Mouse (Mus musculus) erythroid progenitor cell, adult 5-6 weeks (primary cell): ENCODE results near the gene Ucn3. TPM values are rescaled to one million over a fixed set of nuclear protein-coding genes. Genes with fewer than 3 reads are reported as not detected.
"Not testable (repeated sequence)": the region's sequence is repeated elsewhere in the genome, so short reads cannot be mapped to it uniquely, and the experiment has no call there.

Experiments used
- ATAC-seq: replicated peaks from 2 replicates; pipeline ENCODE4 v1.8.0; 2016; ENCODE audit warnings: moderate number of reproducible peaks, mild to moderate bottlenecking, moderate TSS enrichment, inconsistent platforms; ENCODE audit not compliant: poor library complexity, low FRiP score, severe bottlenecking
- total RNA-seq, 2 experiments: library from RNA; stranded (forward) in 1 of 2; stranded (reverse) in 1 of 2; fragments of 150-400 nt in 1 of 2; fragments of 186-747, 209-891 nt in 1 of 2; gene quantifications; 2 replicates each; pipeline versions ENCODE4 v1.2.3 to v1.2.4; 2015 to 2017; ENCODE audit warnings: low replicate concordance in 2 of 2

Gene Ucn3
- total RNA-seq (2015; ENCODE audit: low replicate concordance) = not detected in 2 replicates
- total RNA-seq (2017; ENCODE audit: low replicate concordance) = not detected in 2 replicates

DNA sequence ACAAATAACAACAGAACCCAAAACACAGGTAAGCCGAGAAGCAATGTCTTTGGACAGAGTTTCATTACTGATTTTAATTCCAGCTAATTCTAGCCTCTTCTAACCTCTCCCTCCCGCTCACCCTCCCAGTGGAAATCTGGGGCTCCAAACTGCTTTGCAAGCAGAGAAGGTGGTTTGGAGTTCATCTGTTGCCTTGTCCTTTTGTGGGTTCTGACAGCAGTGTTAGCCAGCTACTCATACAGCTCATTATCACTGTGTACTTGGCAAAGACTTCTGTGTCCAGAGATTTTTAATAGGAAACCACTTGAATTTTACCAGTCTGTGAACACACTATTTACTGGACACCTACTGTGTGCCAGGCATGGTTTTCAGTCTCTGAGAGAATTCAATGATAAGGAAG, at the start of gene Ucn3:
TSS of gene Ucn3 (minus strand) at position 101 of the 400 bp plus-strand sequence.
- no peak for ATAC-seq

DNA sequence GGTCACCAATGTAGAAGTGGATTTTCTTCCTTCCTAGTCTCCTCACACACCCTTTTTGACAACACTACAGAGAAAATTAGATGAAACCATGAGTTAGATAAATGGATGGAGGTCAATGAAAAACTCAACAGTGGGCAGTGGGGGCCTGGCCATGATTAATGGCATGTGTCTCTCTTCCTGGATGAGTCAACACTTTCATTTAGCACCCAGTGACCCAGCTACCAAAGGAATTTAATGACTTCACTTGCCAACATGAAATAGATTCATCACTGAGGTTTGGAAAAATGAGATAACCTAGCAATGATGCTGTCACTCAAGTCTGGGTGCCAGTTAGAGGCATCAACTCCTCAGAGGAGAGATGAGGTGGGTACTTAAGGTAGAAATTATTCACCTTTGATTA, 46.9 kb upstream of the Ucn3 start:
- no peak for ATAC-seq

DNA sequence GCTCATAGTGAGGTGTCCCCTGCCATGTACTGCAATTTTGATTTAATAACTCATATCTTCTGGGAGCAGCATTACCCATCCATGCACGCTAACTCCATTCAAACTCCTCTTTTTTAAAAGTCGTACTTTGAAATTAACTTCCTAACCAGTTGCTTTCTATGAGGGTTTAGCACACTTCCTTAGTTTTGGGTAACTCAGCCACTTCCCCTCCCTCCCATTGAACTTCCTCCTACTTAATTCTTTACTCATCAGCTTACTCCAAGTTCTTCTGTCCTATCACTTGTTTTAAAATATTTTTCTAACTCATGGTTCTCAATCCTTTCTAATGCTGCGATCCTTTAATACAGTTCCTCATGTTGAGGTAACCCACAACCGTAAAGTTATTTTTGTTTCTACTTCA, 23.7 kb upstream of the Ucn3 start:
- ATAC-seq = no peak

DNA sequence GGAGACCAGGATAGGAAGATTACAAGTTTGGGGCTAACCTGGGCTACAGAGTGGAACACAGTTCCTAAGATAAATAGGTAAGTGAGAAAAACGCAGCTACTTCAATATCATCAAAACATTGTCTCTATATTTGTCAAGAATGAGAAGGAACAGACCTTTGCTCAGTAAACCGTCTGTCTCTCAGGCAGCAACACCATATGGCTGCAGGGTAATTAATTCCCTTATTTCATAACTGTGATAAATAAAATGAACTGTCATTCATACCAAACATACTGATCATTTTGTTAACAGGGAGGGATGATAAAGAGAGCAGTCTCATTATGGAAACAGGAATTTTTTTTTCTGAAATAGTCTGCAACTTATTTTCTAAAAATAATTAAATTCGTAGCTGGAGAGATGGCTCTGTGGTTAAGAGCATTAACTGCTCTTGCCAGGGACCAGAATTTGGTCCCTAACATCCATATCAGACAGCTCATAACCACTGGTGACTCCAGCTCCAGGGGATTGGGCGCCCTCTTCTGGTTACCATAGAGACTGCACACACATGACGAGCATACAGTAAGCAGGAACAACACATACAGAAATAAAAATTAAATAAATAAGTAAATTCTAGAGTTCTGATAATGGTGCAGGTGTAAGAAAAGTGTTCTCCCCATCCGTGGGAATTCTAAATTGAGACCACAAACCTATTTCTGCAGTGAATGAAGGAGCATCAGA, 6.2 kb upstream of the Ucn3 start:
- no peak for ATAC-seq

DNA sequence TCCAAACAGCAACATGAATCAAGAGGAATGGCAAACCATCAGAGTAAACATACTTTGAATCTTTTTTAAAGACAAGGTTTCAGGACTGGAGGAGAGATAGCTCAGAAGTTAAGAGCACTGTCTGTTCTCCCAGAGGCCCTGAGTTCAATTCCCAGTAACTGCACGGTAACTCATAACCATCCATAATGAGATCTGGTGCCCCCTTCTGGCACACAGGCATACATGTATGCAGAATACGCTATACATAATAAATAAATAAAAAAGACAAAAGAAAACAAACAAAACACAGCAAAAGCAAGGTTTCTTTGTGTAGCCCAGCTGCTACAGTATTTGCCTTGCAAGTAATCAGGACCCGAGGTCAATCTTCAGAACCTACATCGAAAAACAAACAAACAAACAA, 4.3 kb upstream of the Ucn3 start:
- no peak for ATAC-seq

DNA sequence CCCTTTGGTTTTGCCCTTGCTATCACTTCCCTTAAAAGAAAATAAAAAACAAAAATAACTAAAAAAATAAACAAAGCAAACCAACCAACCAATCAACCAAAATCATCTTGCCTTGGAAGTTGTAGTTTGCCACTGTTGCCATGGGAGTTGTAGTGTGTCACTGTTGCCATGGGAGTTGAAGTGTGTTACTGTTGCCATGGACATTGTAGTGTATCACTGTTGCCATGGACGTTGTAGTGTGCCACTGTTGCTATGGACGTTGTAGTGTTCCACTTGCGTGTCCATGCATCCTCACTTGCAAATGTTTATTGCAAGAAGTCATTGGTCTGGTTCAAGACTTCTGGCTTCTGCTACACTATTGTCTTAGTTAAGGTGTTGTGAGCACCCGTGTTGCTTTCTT, 2.1 kb upstream of the Ucn3 start:
- ATAC-seq = no peak

DNA sequence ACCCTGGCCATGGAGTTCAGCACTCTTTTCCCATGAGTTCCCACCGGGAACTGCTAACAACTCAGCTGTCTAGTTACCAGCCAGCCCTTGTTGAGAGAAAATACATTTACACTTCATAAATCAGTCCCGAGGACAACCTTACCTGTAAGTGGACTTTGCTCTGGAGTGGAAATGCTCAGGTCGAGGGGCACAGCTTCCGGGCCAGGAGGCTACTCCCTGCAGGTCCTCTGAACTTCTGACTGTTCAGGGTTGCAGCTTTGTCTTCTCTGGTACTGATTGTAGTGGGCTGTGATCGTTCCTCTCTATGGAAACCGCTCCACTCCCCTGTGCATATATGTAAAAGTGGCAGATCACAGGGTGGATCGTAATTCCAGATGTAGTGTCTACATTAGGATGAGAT, 450 bp downstream of the Ucn3 start:
- no peak for ATAC-seq

DNA sequence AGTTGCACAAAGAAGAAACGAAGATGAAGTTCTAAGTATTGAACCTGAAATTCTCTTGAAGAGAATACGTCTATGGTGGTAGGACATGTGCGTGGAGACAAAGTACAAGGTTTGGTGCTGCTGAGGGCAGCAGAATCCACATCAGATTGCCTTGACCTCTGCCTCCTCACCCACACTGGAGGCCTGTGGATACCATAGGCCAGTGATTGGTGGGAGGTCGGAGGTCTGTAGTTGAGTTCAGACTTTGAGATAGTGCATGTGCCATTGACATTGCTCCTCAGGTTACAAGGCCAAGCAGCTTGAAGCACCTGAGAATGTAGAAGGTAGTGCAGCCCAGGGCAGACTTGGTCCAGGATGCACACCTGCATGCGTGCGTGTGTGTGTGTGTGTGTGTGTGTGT, 19.1 kb downstream of the Ucn3 start:
- ATAC-seq = no peak

DNA sequence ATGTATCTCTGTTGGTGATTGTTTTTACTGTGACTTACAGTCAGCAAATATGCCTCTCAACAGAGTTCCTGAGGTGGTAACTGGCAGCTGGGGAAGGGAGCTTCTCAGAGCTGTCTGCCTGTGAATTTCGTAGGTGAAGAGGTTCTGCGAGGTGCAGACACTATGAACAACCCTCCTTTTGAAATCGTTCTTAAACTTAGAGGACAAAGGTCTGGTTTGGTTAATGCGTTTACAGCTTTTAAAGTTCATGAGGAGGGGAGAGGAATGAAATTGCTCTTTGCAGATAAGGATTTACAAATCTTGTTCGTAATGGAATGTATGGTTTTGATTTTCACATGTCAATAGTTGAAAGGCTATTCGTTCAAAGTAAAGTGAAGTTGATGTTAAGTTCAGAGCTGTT, 19.5 kb downstream of the Ucn3 start:
- no peak for ATAC-seq

DNA sequence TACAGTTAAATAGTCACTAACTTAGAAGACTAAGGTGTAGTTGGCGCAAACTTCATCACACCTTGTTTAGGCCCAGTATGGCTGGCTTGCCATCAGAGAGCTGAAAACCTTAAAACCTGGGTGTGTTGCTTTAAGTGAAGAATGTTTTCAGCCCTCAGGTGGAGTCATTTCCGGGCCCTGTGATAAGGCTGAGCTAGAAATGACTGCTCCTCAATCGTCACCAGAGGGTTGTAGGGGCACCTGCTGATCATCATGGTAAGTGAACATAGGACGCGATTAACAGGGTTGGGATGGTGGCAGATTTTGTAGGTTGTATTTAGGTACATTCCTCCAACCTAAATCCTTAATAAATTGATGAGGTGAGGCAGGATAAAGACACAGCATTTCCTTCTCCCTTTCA, 20.7 kb downstream of the Ucn3 start:
- no peak for ATAC-seq

DNA sequence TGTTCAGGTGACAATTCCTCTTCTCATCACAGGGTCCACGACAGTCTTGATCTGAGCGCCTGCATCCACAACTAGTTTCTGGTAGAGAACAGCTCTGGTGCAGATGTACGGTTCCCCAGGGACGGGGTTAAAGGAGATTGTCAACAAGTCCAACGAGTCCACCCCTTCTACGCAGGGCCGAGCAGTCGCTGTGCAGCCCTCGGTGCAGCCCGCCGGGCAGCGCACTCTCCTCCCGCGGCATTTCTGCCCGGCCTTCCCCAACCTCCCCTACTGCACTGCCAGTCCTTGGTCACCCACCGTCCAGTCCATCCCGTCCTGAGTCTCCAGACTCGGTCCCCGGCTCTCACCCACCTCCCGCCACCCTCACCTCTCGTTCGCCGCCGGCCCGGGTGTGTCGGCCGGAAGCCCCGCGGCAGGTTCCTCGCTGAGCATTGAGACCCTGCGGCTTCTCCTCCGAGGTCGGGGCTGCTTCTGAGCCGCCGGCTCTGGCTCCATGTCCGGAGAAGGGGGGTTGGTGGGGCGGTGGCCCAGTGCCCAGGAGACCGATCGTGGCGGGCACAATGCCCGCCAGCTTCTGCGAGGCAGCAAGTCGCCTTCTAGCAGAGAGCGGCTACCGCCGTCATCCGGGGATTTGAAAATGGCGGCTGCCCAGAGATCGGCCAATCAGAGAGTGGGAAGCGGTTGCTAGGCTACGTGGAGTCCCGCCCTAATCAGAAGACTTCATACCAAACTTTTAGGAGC, 27.4 kb downstream of the Ucn3 start, which contains the start of the genes Net1 and Tubal3:
TSS of gene Net1 (minus strand) at position 650 of the 741 bp plus-strand sequence.
TSS of gene Tubal3 (plus strand) at position 704 of the 741 bp plus-strand sequence.
- ATAC-seq = peak; percentile 93

DNA sequence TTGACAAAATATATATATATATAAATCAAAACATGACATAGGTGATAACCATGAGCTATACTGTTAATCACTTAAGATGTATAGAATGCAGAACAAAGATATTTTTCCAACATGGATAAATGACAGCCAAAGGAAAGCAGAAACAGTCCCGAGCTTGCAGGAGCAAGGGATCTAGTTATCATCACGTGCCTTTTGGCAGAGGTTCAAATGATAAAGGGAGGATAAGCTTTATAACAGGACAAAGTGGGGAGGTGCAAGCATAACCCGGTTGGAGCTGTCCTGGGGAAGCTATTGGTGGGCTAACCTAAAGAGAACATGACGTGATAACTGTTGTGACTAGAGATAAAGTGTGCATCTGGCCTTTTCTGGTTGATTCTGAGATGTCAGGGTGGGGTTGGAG, 31.6 kb downstream of the Ucn3 start:
- ATAC-seq = no peak

DNA sequence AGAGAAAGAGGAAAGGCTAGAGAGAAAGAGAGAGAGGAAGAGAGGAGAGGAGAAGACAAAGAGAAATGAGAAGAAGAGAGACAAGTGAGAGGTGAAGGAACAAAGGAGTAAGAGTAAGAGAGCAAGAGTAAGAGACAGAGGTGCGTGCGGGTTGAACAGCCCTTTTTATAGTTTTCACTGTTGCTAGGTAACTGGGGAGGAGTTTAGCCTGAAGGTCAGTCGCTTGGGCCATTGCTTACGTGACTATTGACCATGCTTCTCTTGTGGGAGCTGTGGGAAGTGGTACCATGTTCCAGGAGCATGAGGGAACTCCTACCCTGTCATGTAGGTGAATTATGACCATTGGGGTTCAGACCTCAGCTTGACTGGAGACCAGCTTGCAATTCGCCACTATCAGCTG, 34.8 kb downstream of the Ucn3 start:
- no peak for ATAC-seq

DNA sequence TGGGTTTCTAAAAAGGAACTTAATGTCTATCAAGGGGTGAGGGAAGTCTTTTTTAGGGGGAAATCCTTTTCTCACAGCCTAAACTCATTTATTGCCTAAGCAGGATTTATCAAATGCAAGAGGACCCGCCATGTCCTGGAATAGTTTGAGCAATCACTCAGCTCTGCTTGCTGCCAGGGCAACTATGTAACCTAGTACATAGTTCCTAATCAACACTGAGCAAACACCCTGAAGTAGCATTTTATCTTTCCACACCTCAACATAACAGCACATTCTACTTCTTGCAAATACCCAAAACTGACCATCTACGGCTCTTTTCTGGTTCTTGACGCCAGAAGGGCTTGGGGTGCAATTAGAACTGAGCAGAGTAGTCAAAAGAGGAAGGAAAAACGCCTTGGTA, 36.9 kb downstream of the Ucn3 start:
- ATAC-seq = no peak

DNA sequence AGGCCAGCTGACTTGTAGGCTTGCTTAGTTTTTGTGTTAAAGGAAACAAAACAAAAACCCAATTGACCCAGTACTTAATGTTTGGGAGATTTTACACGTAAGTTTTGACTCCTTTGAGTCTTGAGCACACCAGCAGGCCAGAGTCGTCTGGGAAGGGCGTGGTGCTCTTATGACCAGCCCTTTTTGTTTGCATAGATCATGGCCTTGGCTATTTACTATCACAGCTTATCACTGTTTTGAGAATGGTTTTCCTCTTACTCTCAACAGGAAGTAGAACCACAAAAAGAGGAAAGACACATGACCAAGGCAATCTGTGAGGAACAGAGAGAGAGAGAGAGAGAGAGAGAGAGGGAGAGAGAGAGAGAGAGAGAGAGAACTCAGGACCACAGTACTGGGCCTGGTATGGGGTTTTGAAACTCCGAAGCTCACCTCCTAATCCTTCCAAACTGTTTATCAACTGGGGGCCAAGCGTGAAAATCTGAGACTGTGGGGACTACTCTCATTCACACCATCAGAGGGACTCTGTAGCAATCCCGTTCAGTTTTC, 37.9 kb downstream of the Ucn3 start:
- ATAC-seq = no peak

DNA sequence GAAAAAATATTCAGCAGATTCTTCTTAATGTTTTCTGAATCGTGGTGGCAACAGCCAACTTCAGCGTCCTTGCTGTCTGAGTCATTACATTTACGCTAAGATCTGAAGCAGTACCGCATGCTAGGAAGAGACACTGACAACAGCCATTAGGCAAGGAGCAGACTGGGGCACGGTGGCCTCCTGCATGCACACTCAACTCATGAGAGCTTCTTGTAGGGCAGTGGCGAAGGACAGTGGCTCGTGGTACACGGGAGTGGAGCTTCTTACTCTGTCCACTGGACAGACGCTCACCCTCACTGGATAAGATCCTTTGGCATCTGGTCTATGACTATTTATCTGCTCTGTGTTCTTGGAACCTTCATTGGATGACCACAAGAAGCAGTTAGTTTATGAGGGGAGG, 45.8 kb downstream of the Ucn3 start:
- no peak for ATAC-seq

DNA sequence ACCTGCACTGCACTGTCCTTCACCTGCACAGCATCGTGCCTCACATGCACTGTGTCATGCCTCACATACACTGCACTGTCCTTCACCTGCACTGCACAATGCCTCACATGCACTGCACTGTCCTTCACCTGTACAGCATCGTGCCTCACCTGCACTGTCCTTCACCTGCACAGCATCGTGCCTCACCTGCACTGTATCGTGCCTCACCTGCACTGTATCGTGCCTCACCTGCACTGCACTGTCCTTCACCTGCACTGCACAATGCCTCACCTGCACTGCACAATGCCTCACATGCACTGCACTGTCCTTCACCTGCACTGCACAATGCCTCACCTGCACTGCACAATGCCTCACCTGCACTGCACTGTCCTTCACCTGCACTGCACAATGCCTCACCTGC, 46.9 kb downstream of the Ucn3 start:
- not testable (repeated sequence) for ATAC-seq

DNA sequence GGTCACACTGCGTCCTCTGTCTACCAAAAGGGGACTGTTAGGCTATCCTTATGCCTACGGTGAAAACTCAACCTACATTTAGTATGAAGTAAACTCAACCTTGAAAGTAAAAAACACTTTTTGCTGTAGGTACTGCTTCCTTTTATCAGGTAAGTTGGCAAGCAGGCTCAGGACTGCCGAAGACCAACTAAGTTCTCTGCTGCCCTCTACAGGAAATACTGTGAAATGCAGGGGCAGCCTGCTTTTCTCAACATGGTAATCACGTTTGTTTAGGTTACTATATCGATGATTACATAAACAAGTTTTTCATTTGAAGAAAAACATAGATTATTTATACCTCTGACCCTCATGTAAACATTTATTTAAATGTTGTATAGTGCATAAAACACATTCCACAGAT, 48.2 kb downstream of the Ucn3 start:
- peak; percentile 52 for ATAC-seq

DNA sequence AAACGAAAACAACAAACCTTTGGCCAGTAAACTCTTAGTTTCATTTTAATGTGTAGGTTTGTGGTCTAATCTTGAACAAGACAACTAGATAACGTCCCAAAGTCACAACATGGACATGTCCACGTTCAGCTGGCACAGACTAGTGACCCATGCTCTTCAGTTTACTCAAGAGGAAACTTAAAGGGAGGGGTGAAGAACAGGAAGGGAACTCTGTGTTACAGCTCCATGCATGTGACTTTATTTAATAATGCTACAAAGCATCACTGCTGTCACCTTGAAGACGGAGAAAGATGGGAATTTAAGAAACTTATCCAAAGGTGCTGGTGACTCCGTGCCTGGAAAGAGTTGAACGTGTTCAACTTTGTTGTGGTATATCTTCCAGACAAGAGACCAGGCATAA, 49.1 kb downstream of the Ucn3 start:
- ATAC-seq = no peak

DNA sequence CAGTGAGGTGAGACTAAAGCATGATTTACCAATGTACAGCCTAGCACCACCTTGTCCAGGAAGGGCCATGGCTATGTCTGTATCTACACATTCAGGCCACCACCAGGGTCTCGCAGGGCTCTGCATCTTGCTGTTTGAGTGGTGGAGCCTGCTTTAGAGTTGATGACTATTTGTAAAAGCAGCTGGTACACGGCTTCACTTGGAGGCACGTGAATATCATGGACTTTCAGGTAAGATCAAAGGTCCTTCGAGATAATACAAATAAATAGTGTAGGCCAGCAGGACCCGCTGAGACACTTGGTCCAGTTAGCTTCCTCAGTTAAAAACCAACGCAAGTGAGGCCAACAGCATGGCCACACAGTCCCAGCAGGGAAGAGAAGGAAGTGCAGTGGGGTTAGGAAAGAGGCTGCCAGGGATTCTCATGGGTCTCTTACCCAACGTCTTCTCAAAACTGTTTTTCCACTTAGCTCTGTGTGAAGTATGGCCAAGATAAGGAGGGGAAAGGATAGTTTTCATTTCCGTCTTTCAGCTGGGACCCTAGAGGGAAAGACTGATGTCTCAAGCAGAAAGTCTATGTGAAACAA, 49.7 kb downstream of the Ucn3 start:
- ATAC-seq = no peak

DNA sequence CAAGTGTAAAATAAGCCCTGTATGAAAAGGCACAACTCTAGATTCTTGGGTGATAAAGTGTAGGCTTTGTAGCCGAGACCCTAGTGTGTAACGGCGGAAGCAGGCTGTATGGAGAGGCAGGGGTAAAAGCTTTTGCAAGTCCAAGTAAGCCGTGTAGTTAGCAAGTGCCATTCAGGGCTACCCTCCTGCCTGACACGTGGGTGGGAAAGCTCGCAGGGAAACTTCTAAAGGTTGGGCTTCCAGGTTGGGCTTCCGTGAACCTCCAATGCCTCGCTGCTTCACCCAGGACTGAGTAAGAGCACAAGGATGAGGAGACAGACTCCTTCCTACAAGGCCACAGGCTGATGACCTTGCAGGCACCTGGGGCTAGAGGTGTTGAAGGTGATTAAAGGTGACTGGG, 50.6 kb downstream of the Ucn3 start:
- ATAC-seq = no peak
